ENCODE assay signal across 9 mouse cellular contexts in genomic region chr1:38439751-38440470, GRCm38 (mm10).
DNase-seq lines count a peak whose midpoint lies in the region; ATAC-seq lines count a peak whose summit lies in the region.
"Had no signal": no experiment of that assay in that cellular context is flagged by ENCODE, and none has a peak within 500 bp of the region (broad histone marks: within the 10 kb centered on the region; RNA-seq: fewer than 3 reads in every experiment).

No protein-coding gene starts in this region.

- no peaks in the 10 kb centered on the region for H3K9me3 ChIP-seq in forebrain, embryonic 10.5 days
- no peaks in the 10 kb centered on the region for H3K9me3 ChIP-seq in kidney, embryonic 14.5 days (ENCODE audit: control insufficient read depth, low read length)
- H3K9me3 ChIP-seq in midbrain, embryonic 15.5 days = no peaks in the 10 kb centered on the region

- 40% methylated on average over 4 of the region's 4 CpGs for WGBS in forebrain, embryonic 10.5 days
- 4% methylated on average over 4 of the region's 4 CpGs for WGBS in kidney, embryonic 14.5 days
- 18% methylated on average over 4 of the region's 4 CpGs for WGBS in midbrain, embryonic 15.5 days

- peaks cover 84% of the 10 kb centered on the region for H3K4me1 ChIP-seq in forebrain, embryonic 10.5 days
- H3K4me1 ChIP-seq in kidney, embryonic 14.5 days (ENCODE audit: control insufficient read depth, insufficient read depth, low read length) = peaks cover 48% of the 10 kb centered on the region
- peaks cover 64% of the 10 kb centered on the region for H3K4me1 ChIP-seq in midbrain, embryonic 15.5 days

- peak; percentile 44 for DNase-seq in brain, adult 2 months (ENCODE audit: low read depth, low spot score)
- DNase-seq in forebrain, embryonic 10.5 days (ENCODE audit: extremely low spot score, low spot score) = no peak
- DNase-seq in ovary, postnatal 10 days (ENCODE audit: low spot score) = no peak
- no peak for DNase-seq in urinary bladder, postnatal 25 days (ENCODE audit: low spot score)
- DNase-seq: cerebellum, adult 9-11 months; layer of hippocampus, postnatal 36 days had no signal

- no peaks in the 10 kb centered on the region for H3K27me3 ChIP-seq in forebrain, embryonic 10.5 days (ENCODE audit: poor library complexity, severe bottlenecking)
- no peaks in the 10 kb centered on the region for H3K27me3 ChIP-seq in kidney, embryonic 14.5 days (ENCODE audit: control insufficient read depth, insufficient read depth, low read length)
- H3K27me3 ChIP-seq in midbrain, embryonic 15.5 days (replicated peaks) = no peaks in the 10 kb centered on the region

- no peak overlapping the region for H3K4me3 ChIP-seq in forebrain, embryonic 10.5 days
- no peak overlapping the region for H3K4me3 ChIP-seq in kidney, embryonic 14.5 days (ENCODE audit: low read length)
- no peak overlapping the region for H3K4me3 ChIP-seq in midbrain, embryonic 15.5 days

- H3K36me3 ChIP-seq in forebrain, embryonic 10.5 days (replicated peaks) = no peaks in the 10 kb centered on the region
- H3K36me3 ChIP-seq in kidney, embryonic 14.5 days (ENCODE audit: control insufficient read depth, insufficient read depth, low read length) = no peaks in the 10 kb centered on the region
- H3K36me3 ChIP-seq in midbrain, embryonic 15.5 days (replicated peaks) = no peaks in the 10 kb centered on the region

- peak overlapping the region; percentile 31 for H3K4me2 ChIP-seq in kidney, embryonic 14.5 days (replicated peaks; ENCODE audit: low read depth, low read length)
- H3K4me2 ChIP-seq in midbrain, embryonic 15.5 days = peak overlapping the region; percentile 33

- ATAC-seq in kidney, embryonic 14.5 days (ENCODE audit: low FRiP score, low TSS enrichment) = peak; percentile 90
- peak; percentile 75 for ATAC-seq in midbrain, embryonic 15.5 days (replicated peaks)
- ATAC-seq in cerebellum, adult (ENCODE audit: insufficient number of reproducible peaks, low FRiP score, low TSS enrichment) = no peak

- peak overlapping the region; percentile 62 for H3K27ac ChIP-seq in forebrain, embryonic 10.5 days
- peak overlapping the region; percentile 89 for H3K27ac ChIP-seq in kidney, embryonic 14.5 days (ENCODE audit: low read depth, low read length)
- H3K27ac ChIP-seq in midbrain, embryonic 15.5 days = peak overlapping the region; percentile 73

- H3K9ac ChIP-seq in kidney, embryonic 14.5 days (ENCODE audit: low read depth, low read length) = no peak overlapping the region
- H3K9ac ChIP-seq in midbrain, embryonic 15.5 days = no peak overlapping the region
